Mouse (Mus musculus) C2C12 (cell line): ENCODE measurements around the gene Clta. TPM values are rescaled to one million over a fixed set of nuclear protein-coding genes. Genes with fewer than 3 reads are reported as not detected.
A peak's percentile ranks its signal among the peaks of the same experiment; 100 is the strongest.

ENCODE experiments used
- H3K27me3 ChIP-seq: one replicate; pipeline ENCODE4 v1.6.1; 2011; ENCODE audit not compliant: control insufficient read depth, insufficient read depth, insufficient read length
- H3K36me3 ChIP-seq: one replicate; pipeline ENCODE4 v1.6.1; 2011; ENCODE audit not compliant: control insufficient read depth, insufficient read depth
- H3K4me3 ChIP-seq: one replicate; pipeline ENCODE4 v1.5.1; 2011; ENCODE audit warnings: mild to moderate bottlenecking, control low read depth; ENCODE audit not compliant: poor library complexity, insufficient read depth, severe bottlenecking
- H3K79me2 ChIP-seq: one replicate; pipeline ENCODE4 v1.6.1; 2011; ENCODE audit not compliant: control insufficient read depth, insufficient read depth
- H3K79me3 ChIP-seq: one replicate; pipeline ENCODE4 v1.6.1; 2011; ENCODE audit warnings: low read depth, control low read depth
- H3ac ChIP-seq: one replicate; pipeline ENCODE3; 2011; ENCODE audit warnings: low read depth; ENCODE audit not compliant: control insufficient read depth, insufficient read length
- CEBPB ChIP-seq: IDR thresholded peaks from one replicate; pipeline ENCODE4 v1.6.1; 2011; ENCODE audit warnings: low read depth, mild to moderate bottlenecking, control low read depth, moderate library complexity
- CTCF ChIP-seq: IDR thresholded peaks from one replicate; pipeline ENCODE4 v1.5.1; 2011; ENCODE audit not compliant: control insufficient read depth, insufficient read depth, insufficient read length
- FOSL1 ChIP-seq: IDR thresholded peaks from one replicate; pipeline ENCODE4 v1.8.0; 2011; ENCODE audit warnings: mild to moderate bottlenecking, low read length; ENCODE audit not compliant: poor library complexity, insufficient read depth, severe bottlenecking
- MAX ChIP-seq: IDR thresholded peaks from one replicate; pipeline ENCODE4 v1.6.1; 2011; ENCODE audit warnings: mild to moderate bottlenecking, control low read depth
- MYOD1 ChIP-seq: IDR thresholded peaks from one replicate; pipeline ENCODE4 v1.6.1; 2011; ENCODE audit warnings: low read depth; ENCODE audit not compliant: control insufficient read depth, insufficient read length
- MYOG ChIP-seq: IDR thresholded peaks from one replicate; pipeline ENCODE4 v1.6.1; 2011; ENCODE audit not compliant: control insufficient read depth, insufficient read length; ENCODE audit errors: extremely low read depth
- USF1 ChIP-seq: IDR thresholded peaks from one replicate; pipeline ENCODE4 v1.6.1; 2011; ENCODE audit warnings: low read depth, mild to moderate bottlenecking, control low read depth, moderate library complexity
- polyA plus RNA-seq: library from polyadenylated mRNA; unstranded; fragments of >200 nt; fragmentation: generic; extraction: Trizol; gene quantifications from one replicate; pipeline ENCODE4 v1.2.1, GENCODE M21; 2012; ENCODE audit warnings: missing spikeins

The Clta gene
- polyA plus RNA-seq, 1 experiment: 470 TPM

DNA sequence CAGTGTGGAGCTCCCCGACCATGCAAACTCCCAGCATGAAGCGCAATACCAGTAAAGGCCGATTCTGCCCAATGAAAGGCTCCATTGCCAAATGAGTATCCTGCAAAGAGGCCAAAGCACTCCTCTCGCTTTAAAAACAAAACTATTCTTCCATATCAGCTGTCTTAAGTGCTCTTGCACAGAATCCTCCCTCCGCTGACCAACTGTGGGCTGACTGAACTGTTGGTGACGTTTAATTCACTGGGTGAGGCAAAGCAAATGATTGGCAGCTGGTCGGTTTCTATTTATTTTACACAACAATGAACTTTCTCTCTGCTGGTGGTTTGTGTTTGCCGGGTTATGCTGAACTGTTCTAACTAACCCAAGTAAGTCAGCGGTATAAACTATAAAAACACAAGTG is 64.5 kb downstream of the Clta start:
- Histone ChIP-seq H3K79me2 (peaks cover 32% of the 10 kb centered on the region), H3K4me3 (no peak overlapping the region), H3K27me3 (no peaks in the 10 kb centered on the region), H3ac (no peak overlapping the region), H3K36me3 (no peaks in the 10 kb centered on the region), H3K79me3 (peaks cover 9% of the 10 kb centered on the region)
- no peak for TF ChIP-seq MAX
- no peak for TF ChIP-seq CEBPB
- no peak for TF ChIP-seq FOSL1
- no peak for TF ChIP-seq MYOD1
- no peak for TF ChIP-seq USF1

DNA sequence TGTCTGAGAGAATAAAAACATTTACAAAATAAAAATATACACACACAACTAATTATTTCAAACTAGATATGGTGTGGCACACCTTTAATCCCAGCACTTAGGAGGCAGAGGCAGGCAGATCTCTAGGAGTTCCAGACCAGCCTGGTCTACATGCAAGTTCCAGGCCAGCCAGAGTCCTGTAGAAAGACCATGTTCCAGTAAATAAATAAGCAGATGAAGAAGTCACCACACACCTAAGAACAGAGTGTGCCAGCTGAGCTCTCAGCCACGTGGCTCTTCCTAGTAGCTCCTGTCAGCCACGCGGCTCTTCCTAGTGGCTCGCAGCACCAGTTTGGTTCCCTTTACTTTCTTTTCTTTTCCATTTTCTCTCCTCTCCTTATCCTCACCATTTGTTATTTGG is 65.2 kb downstream of the Clta start:
- peaks cover 32% of the 10 kb centered on the region for H3K79me2 ChIP-seq
- H3K27me3 ChIP-seq: no peaks in the 10 kb centered on the region
- no peaks in the 10 kb centered on the region for H3K36me3 ChIP-seq
- no peak for TF ChIP-seq CEBPB
- no peak for TF ChIP-seq CTCF
- no peak for TF ChIP-seq USF1
- no peak for TF ChIP-seq FOSL1
- no peak for TF ChIP-seq MAX
- no peak for TF ChIP-seq MYOD1
- TF ChIP-seq MYOG: no peak
- no peak overlapping the region for H3ac ChIP-seq
- no peak overlapping the region for H3K4me3 ChIP-seq
- peaks cover 9% of the 10 kb centered on the region for H3K79me3 ChIP-seq

DNA sequence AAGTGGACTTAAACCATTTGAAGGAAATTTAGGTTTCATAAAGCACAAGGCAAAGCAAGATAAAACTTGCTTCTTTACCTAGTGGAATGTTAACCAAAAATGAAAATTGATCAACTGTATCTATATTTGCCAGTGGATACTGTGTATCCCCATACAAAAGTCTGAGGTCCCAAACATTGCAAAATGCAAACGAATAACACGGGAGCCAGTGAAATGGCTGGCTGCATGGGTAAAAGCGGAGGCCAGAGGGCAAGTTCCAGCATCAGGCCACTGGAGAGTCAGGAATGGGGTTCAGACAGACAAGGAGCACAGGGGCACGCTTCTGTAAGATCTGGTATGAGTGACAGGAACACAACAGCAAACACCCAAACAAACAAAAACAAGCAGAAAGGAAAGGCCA is 66.4 kb downstream of the Clta start:
- TF ChIP-seq CTCF (no peak), USF1 (no peak), MYOG (no peak), FOSL1 (no peak), MYOD1 (no peak), MAX (no peak), CEBPB (no peak)
- Histone ChIP-seq H3K27me3 (no peaks in the 10 kb centered on the region), H3K79me2 (peaks cover 32% of the 10 kb centered on the region), H3K36me3 (no peaks in the 10 kb centered on the region), H3ac (no peak overlapping the region), H3K79me3 (peaks cover 9% of the 10 kb centered on the region), H3K4me3 (no peak overlapping the region)

DNA sequence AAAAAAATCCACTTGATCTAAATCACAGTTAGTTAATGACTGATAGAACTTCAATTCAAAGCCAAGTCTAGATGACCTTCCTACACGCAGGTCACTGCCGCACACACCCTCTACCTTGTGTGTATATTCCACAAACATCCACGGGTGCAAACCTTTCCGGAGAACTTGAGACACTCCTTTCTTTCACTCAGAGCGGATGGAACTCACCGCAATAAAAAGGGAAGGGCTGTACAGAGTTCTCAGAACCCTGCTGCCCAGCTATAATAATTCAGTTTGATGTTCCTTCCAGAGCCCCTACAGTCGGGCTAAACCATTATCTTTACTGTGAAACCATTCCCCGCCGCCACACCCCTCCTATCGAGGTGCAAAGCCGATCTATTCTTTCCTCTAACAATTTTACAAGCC is 67.5 kb downstream of the Clta start:
- Histone ChIP-seq H3K79me2 (peaks cover 32% of the 10 kb centered on the region), H3ac (peak overlapping the region; percentile 85), H3K27me3 (no peaks in the 10 kb centered on the region), H3K4me3 (peak overlapping the region; percentile 61), H3K36me3 (no peaks in the 10 kb centered on the region), H3K79me3 (peaks cover 9% of the 10 kb centered on the region)
- TF ChIP-seq USF1 (no peak), MAX (no peak), CEBPB (no peak), MYOD1 (no peak), FOSL1 (no peak), CTCF (no peak), MYOG (no peak)

DNA sequence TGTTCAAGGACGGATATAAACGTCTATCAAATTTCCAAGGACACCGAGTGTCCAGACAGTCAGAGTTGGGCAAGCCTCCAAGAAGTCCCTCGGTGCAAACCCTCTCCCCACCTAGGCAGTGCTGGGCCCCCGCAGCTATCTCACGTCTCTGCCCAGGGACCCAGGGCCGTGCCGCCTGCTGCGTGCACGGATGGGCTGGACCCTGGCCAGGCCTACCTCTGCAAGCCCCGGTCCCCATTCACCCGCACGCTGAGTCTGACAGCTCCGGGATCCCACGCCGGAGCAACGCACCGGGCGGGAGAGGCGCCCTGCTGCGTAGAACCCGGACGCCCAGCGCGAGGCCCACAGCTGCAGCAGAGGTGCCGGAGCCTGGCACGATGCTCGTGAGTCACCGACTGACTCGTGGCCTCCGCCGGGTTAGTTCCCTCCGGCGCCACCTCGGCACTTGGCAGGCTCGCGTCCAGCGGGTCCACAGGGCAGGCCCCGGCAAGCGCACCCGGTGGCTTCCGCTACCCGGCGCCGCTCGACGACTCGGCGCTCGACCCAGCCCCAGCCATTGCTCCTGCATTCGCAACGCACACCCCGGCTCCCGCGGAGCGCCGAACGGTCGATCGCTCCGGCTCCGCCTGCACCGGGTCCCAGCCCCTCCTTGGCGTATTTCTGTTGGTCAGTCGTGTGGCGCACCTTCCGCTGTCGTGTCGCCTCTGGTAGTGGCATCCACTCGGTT is 68.1 kb downstream of the Clta start:
- TF ChIP-seq FOSL1 (no peak), USF1 (no peak), CEBPB (no peak), MYOG (no peak), MYOD1 (peak; percentile 12), MAX (peak; percentile 81)
- Histone ChIP-seq H3K27me3 (no peaks in the 10 kb centered on the region), H3ac (peak overlapping the region; percentile 85), H3K4me3 (peak overlapping the region; percentile 61), H3K36me3 (no peaks in the 10 kb centered on the region), H3K79me2 (peaks cover 32% of the 10 kb centered on the region), H3K79me3 (peaks cover 9% of the 10 kb centered on the region)

DNA sequence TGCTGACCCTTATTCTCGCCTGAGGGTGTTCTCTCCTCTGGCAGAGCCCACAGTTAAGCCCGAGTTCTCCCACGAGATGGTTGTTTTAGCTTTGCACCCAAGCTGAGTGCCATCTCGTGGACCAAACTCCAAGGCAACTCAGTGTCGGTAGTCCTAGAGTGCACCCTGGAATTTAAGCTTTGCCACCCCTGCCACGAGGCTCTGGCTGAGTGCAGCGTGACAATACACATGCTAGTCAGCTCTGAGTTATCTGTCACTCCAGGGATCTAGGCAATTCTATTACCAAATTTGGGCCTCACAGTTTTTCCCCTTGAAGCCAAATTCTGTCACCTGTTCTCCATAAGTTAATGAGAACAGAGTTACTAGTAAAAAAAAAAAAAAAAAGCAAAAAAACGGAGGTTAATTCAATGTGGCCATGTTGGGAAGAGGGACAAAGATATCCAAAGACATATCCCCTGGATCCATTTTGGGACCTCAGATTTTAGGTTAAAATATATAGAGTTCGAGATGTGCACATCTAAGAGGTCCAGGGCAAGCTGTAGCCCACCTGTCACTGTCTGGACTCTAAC is 68.7 kb downstream of the Clta start:
- Histone ChIP-seq H3ac (peak overlapping the region; percentile 85), H3K79me3 (peaks cover 9% of the 10 kb centered on the region), H3K79me2 (peaks cover 32% of the 10 kb centered on the region), H3K27me3 (no peaks in the 10 kb centered on the region), H3K36me3 (no peaks in the 10 kb centered on the region), H3K4me3 (peak overlapping the region; percentile 61)
- TF ChIP-seq CTCF (no peak), USF1 (no peak), FOSL1 (no peak), MAX (no peak), MYOG (no peak), CEBPB (no peak), MYOD1 (no peak)
